Mouse (Mus musculus) activated CD4-positive, CD25-positive, alpha-beta regulatory T cell, adult 4 months (primary cell): ENCODE results near the gene Dzip1l. TPM values are rescaled to one million over a fixed set of nuclear protein-coding genes. Genes with fewer than 3 reads are reported as not detected.

ENCODE experiments used
- ATAC-seq: one replicate; pipeline ENCODE4 v1.8.0; 2017
- polyA plus RNA-seq, 2 experiments: library from polyadenylated mRNA; unstranded; fragments of 100-300 nt; shearing (Covaris generic); gene quantifications; one replicate each; pipeline ENCODE4 v1.2.1; 2017

The Dzip1l gene
- polyA plus RNA-seq, 2 experiments from 2014 or later = 0.13 TPM; not detected in 1

DNA sequence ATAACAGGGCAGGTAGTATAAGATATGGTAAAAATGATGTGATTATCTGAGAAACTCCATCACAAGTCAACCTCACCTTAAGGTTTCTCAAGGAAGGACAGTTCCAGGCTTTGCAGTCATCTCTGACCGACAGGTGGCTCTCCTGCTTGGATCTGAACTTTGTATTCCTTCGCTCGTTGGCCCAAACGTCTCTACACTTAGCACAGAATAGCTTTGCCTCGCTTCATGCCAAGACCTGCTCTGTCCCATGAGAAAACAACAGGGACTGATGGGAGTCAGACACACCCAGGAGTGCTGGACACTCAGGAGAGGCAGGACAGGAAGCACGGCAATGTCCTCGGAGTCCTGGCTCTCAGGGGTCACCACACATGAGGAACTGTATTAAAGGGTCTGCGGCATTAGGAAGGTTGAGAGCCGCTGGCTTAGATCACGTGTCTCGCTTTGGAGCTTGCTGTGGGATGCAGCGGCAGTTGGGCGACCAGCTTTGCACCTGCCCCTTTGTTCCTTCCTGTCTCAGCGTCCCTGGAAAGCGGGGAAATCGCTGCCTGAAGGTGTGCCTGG lies 32.4 kb downstream of the Dzip1l start:
- ATAC-seq = no peak

DNA sequence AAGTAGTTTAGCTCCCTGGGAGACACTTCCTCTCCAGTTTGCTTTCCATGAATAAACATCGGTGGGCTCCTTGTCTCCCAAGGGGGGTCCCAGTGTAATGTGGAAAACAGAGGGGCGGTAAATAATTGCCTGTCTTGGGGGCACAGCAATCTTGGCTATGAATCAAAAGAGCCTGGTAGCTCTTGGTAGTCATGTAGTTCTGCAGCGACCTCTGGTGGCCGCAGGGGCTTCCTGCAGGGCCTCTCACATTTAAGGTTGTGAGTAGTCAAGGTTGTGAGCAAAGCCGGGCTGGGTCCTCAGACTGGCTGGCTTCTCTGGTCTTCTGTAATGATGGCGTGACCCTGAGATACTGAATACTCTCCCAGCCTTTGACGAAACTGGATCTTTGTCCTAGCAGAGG lies 33.1 kb downstream of the Dzip1l start:
- ATAC-seq = no peak

DNA sequence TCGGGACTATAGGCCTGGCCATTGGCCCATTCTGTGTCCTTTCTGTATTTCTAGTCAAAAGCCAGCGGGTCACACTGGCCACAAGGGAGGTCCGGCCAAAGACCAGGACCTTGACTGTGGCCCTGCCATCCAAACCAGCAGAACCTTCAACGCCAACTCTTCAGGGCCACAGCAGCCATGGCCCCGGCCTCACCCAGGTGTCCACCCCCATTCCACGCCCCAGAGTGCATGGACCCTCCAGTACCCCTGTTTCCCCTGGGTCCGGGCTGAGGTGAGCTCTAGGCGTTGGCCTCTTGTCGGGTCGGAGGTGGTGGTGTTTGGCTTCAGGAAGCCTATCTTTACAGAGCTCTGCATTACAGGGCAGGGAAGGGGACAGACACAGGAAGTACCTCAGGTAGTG lies 33.6 kb downstream of the Dzip1l start:
- ATAC-seq = no peak

DNA sequence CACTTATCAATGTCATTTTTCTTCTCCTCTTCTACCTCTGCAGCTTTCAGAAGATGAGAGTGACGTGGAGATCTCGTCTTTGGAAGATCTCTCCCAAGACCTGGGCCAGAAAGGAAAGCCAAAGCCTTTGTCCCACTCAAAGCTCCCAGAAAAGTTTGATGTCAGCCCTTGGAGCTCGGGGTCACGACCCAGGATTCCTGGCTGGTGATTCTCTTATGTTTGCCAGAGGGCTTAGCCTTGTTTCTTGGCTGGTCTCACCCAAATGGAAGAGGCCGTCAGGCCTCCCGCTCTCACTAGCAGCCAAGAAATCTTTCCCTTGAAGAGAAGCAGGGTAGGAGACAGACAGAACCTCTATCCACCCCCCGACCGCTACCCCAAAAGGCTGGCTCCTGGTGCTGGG lies 38.3 kb downstream of the Dzip1l start:
- ATAC-seq = no peak

DNA sequence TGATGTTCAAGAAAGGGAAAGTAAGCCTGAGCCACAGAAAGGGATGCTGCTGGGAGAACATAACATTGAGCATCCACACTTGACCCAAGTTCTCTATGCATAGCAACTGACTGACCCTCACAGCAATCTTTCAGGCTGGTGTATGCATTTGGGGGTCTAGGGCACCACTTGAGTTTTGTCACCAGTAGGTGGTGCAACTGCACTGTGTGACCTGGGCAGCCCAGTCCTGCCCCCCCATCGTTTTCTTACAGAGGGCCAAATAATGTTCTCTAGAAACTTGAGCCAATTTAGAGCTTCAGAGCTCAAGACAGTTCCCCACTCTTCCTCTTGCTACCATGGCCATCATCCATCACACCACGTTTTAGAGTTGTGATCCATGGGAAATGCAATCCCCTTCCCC lies 42.3 kb downstream of the Dzip1l start:
- no peak for ATAC-seq

DNA sequence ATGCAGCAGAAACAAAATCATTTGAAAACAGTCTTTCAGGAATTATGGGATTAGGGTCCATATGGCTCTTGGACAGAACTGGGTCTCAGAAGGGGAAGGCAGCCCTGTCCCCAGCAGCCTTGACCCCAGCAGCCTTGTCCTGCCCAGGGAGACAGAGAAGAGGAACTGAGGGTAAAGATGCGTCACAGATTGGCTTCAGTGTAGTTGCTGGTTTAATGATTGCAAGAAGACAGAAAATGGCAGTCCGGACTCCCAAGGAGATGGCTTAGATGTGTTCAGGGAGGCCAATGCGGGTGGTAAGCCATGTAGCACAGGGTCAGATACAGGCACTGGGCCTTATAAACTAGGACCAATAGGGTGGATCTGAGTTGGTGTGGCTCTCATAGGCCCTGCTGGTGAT lies 46.4 kb downstream of the Dzip1l start:
- ATAC-seq = no peak

DNA sequence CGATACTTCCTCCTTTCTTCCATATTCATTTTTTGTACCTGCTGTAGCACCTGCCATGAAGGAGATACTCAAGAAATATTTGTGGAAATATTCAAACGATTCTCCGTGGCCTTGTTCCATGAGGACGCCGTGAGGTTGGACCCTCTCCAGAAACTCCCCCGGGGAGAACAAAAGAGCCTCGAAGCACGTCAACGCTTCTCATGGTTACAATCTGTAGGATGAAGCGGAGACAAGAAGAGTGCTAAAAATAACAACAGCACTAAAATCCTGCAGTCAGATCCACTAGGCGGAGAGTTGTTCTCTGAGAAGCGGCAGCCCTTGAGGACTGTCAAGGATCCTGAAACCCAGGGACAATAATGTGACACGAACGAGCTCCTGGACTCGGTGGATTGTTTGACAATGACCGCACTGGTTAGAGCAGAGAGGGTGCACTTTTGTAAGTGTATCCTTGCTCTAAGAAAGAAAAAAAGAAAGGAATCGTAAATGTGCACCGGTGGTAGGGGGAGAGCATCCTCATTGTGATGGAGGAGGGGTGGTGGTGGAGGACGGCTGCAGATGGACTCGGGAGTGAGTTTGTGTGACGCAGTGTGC lies 52.8 kb downstream of the Dzip1l start:
- ATAC-seq = no peak

DNA sequence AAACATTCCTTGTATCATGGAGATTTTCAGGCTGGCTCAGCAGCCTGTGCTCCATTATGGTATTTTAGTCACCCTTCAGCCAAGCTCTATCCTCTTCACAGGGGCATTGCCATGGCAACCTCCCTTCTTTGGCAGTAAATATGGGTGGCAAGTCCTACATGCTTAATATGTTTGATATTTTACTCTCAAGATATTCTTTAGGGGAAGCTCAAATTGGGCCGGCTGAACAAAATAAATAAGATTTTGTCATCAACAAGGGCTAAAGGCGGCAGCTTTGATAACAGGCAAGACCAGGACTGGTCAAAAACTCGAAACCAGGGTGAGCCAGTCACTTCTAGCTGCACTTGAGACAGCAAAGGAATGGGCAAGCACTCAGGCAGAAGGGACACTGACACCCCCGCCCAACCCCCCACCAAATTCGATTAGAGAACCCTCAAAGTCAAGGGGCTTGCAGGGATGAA lies 55.8 kb downstream of the Dzip1l start:
- ATAC-seq = no peak

DNA sequence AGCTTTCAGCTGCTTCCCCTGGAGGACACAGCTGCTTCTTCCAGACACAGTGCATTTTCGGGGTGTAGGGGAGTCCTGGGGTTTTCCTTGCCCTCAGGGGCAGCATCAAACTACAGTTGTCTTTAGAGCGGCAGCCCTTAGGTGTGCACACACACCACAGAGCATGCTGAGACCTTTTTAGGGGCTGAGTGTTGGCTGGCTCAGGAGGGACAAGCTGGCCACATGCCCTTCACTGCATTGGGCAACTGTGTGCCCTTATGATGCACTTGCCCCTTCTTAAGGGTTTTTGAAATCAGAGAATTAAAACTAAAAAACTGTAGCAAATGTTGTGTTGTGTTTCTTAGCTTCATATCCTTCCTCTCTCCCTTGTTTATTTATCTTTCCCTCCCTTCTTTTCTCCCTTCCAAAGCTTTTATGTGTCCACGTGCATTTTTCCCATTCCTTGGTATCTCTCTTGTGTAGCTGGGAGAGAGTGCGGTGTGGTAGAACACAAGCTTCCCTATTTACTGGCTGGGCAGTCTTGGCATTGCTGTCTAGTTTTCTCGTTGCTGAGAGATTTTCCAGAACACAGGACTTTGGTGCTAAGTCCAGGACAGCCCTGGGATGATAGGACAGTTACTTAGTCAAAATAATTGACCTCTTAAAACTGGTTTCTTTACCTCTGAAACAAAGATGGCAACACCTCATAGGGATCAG lies 56.4 kb downstream of the Dzip1l start:
- no peak for ATAC-seq

DNA sequence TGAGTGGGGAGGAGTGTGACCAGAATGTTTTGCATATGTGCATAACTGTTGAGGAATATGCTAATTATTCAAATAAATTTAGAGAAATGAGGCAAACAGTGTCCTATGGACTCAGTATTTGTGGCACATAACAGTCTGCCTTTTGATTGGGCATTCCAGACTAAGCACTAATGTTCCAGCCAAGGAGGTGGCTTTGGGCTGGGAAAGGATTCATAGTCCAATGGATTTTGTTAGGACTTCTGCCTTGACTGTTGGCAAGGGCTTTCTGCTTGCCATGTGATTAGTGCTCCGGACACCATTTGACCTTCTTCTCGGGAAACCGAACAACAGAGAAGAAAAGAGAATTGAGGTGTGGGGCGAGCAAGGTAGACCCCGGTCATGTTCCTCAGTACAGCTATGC lies 60.5 kb downstream of the Dzip1l start:
- no peak for ATAC-seq

DNA sequence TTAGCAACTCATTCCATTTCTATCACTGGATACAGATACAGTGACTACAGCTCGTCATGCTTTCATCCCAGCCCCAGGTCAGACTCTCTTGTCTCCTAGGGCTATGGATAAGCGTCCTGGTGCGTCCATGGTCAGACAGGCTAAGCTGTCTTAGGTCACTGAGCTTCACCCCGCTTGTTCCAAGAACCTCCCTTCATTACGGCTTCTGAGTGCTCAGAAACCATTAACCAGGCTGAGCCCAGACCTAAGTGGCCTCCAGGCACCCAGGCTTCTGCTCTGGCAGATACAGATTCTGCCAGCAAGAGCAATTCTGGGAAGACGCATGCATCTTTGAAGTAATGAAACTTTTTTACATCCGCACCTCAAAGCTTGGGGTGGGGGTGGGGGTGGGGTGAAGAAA lies 61.1 kb downstream of the Dzip1l start:
- ATAC-seq = no peak

DNA sequence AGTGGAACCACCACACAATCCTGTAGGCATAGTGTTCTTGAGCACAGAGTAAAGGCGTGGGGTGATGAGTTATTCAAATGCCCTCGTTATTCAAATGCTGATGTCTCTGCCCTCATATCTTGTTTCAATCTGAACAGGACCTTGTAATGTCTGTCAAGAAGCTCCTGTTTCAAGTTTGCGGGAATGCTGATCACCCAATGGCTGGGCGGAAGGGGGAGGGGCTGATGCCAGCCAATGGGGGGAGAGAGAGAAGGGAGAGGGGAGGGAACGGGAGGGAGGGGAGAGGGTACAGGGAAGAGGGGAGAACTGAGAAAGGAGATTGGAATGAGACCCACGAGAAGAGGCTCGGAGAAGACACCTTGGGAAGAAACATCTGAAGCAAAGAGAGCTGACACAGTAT lies 65.7 kb downstream of the Dzip1l start:
- ATAC-seq = no peak

DNA sequence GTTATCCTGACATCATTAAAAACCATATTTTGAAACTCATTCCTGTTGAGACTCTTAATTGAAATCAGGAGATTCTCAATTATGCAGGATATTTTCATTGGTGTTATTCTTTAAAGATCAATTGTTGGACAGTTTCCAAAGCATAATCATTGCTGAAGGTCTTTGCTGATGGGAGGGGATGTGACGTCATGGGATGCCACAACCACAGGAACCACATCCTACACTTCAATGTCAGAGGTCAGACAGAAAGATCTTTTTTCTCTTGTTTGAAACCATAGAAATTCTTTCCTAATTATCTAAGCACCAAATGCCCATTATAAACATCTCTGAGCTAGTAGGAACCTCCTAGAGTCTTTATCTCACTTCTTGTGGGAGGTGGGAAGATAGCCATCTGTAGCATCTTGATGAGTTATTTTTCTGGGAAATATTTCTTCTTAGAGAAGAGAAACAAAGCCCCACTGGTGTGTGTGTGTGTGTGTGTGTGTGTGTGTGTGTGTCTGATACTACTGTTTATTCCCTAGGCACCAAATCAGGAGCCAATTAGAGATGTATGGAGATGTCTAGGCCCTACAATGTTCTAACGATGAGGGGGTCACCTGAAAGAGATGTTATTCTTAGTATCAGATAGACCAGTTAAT lies 70.6 kb downstream of the Dzip1l start:
- ATAC-seq = peak; percentile 66

DNA sequence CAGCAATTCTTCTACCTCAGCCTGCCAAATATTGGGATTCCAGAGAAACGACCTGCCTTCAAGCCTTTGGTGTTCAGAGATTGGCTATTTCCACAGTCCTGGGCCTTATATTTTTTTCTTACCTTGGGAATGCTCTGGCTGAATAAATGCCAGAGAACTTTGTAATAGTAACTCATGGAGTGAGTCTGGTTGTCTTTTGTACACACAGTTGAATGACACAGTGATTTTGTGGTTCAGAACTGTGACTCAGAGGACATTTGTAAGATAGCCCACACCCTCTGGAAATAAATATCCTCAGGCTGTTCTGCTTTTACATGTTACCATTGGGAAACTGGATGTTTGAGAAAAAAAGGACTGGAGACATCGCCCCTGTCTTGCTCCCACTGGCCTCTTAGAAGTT lies 71.9 kb downstream of the Dzip1l start:
- no peak for ATAC-seq

DNA sequence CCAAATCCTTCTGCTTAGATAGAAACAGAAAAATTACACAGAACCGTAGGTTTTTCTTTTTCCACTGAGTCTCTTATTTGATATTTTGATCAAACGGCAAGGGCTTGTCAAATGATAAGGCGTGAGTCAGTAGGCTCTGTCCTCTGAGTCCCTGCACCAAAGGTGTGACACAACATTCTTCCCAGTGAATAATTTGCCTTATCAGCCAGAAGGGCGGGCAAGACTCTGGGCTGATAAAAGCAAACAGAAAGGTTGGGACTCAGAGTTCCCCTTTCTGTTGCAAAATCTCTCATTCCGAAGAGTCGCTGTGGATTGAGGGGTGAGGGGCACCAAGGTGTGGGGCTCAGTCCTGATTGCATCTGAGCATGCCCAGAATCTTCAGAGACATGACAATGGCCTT lies 72.9 kb downstream of the Dzip1l start:
- ATAC-seq = no peak

DNA sequence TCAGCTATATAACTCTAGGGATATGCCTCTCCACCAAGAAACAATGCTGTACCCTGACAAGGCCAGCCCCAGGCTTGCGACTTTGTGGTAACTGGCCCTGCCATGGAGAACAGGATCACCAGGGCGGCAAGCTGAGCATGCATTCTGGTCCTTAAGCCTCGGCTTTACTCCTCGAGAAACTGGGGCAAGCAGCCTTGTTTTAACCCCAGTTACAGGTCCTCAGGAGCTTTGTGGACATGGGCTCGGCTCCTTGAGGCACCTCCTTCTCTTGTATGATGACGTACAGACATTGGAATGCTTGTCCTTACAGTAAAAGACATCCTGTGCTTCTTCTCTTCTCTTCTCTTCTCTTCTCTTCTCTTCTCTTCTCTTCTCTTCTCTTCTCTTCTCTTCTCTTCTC lies 74.4 kb downstream of the Dzip1l start:
- ATAC-seq = no peak

DNA sequence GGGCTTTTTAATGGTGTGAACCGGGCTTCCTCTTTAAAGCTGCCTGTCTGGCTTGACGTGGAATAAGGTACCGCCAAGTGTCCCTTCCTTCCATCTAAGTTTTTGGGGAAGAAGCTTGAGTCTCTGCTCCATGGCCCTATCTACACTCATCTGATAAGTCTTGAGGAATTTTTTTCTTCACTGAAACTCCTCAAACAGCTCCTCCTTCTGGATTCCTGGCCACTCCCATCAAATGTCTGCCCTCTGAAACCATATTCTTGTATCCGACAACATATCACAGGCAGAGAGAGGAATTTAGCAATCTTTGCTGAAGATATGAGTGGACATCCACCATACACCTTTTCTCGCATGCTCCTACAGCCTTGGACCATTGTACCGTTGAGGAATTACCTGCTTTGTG lies 77.0 kb downstream of the Dzip1l start:
- ATAC-seq = no peak

DNA sequence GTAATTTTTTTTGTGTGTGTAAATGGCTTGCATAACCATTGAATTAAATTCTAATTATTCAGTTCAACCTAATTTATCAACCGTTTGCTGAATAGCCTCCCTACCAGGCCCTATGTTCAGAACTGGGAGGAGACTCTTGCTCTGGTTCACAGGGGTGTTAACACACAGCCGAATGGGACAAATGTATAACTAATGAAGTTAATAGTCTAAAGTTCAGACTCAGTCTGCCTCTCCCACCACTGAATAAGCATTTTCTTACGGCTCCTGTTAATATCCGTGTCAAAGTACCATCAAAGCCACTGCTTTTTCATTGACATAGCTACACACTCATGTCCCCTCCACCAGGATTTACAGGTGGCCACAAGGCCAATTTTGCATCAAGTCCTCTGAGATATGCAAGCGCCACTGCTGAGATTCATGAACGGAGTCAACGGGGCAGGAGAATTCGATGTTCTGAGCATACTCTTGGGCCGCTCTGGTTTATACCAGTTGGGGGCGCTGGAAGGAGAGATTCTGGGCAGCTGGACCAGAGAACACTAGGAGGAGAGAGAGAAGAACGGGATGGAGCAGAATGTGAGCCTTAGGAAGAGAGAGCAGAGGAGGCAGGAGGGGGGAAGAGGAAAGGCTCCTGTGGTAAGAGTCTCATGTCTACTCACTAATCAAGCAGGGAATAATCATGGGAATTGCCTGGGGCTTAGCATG lies 78.3 kb downstream of the Dzip1l start:
- no peak for ATAC-seq

DNA sequence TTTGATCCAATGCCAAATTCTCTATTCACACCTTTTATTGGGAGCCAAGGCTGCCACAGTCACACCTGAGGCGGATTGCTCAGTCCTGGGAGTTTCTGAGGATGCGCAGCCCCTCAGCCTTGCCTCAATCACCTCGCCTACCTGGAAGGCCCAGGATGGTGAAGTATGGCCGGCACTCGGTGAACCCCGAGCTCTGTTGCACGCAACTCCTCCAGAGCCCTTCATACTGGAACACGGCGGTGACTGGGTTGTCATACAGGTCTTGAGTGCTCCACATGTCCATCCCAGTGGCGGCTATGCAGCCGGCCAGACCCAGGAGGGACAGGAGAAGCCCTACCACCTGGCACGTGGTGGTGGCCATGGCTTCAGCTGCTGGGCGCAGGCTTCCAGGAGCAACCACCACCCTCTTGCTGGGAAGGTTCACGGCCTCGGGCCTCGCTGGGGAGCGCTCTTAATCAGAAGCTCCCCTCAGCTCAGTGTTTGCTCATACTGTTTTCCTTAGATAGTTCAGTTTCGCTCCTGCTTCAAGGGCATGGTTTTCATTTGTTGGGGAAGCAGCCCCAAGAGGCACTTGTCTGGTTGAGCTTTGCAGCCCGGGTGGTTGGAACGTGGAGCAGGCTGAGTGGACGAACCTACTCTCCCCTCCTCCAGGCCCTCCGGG lies 80.4 kb downstream of the Dzip1l start:
- no peak for ATAC-seq

DNA sequence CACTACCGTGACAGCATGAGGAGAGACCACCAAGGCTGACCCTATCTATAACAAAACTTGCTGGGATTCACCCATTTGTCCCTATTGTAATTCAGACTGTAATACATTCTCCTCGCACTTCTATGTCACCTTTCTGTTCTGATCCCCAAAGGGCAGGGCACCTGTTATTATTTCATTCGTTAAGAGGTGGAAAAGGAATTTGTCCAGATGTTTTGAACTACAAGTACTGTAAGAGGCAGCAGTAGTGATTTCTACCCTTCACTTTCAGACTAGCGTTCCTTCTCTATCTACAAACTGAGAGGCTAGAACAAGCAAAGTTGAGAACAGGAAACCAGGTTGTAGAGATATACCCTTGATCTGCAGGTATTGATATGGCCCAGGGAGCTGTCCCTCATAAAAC lies 81.0 kb downstream of the Dzip1l start:
- ATAC-seq = no peak

DNA sequence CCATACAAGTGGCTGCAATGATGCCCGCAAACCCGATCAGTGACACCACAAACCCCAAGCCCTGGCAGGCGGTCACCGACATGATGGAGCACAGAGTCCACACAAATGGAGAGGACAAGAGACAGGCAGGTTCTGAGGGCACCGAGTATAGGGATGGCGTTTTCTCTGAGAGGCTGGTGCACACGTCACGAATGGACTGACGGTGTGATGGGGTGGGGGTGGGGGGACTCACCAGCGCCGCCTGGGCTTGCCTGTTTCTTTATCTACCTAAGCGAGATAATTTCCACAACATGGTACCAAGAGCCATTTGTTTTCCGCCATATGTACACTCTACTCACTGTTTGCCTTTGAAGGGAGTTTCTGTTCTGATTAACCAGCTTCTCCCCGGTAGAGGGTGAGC lies 87.8 kb downstream of the Dzip1l start, which contains the start of gene Cldn18:
Cldn18 (minus strand) TSS at position 134 of the 400 bp plus-strand sequence.
- ATAC-seq = no peak
